Mouse (Mus musculus) embryonic fibroblast, embryonic 13.5 days (primary cell): ENCODE measurements at regions not wholly inside any gene's neighbourhood (a gene's known extent, or its start where the extent isn't known, plus 50 kb on each side); places are given as distances from the start of the nearest gene placed in this dataset.

Experiments
- CTCF ChIP-seq: IDR thresholded peaks from 2 replicates; pipeline ENCODE4 v1.5.1; 2011; ENCODE audit warnings: mild to moderate bottlenecking, control low read depth, low read length, moderate library complexity, borderline replicate concordance; ENCODE audit not compliant: insufficient read depth
- POLR2A ChIP-seq: IDR thresholded peaks from 2 replicates; pipeline ENCODE4 v1.6.1; 2011; ENCODE audit warnings: low read depth, mild to moderate bottlenecking, control low read depth, low read length, moderate library complexity

GRCm38 (mm10) chr11:71513067-71513350, 236.7 kb upstream of the Wscd1 start:
- TF ChIP-seq CTCF, result no peak
- no peak for TF ChIP-seq POLR2A
